Mouse (Mus musculus) CH12.LX (cell line): ENCODE measurements around the gene Trpc4ap. TPM values are rescaled to one million over a fixed set of nuclear protein-coding genes. Genes with fewer than 3 reads are reported as not detected.
A peak's percentile ranks its signal among the peaks of the same experiment; 100 is the strongest.

Source experiments
- DNase-seq: peaks from one replicate; pipeline ENCODE4 v3.0.0-alpha.2; 2013; ENCODE audit errors: extremely low read depth
- H3K27ac ChIP-seq: 2 replicates; pipeline ENCODE4 v1.5.1; 2012; ENCODE audit warnings: low read depth, mild to moderate bottlenecking, control low read depth, moderate library complexity; ENCODE audit not compliant: insufficient read depth
- H3K27me3 ChIP-seq: replicated peaks from 2 replicates; pipeline ENCODE3; 2012; ENCODE audit warnings: inconsistent platforms
- H3K36me3 ChIP-seq, 2 experiments: replicated peaks in 1 of 2; 2 replicates each; pipeline versions ENCODE3 to v1.6.1; 2012; ENCODE audit warnings: inconsistent platforms in 1 of 2, low read length in 1 of 2, mild to moderate bottlenecking in 1 of 2, mixed read lengths in 1 of 2, moderate library complexity in 1 of 2; ENCODE audit not compliant: control insufficient read depth in 1 of 2, insufficient read depth in 1 of 2
- H3K4me1 ChIP-seq, 2 experiments: 2 replicates each; pipeline ENCODE4 v1.6.1; 2012; ENCODE audit warnings: inconsistent platforms in 1 of 2, moderate library complexity in 1 of 2; ENCODE audit not compliant: insufficient read depth in 2 of 2, control insufficient read depth in 1 of 2
- H3K4me2 ChIP-seq: 2 replicates; pipeline ENCODE4 v1.6.1; 2012; ENCODE audit warnings: low read depth, mild to moderate bottlenecking, control low read depth; ENCODE audit not compliant: poor library complexity, insufficient read depth, severe bottlenecking
- H3K4me3 ChIP-seq, 3 experiments: fragments of 150-350 bp in 1 of 3; sonication (generic) in 1 of 3; replicated peaks in 1 of 3; 2 replicates each; pipeline versions ENCODE3 to v1.5.1; 2011 to 2012; ENCODE audit warnings: low read depth in 2 of 3, low read length in 2 of 3, mild to moderate bottlenecking in 2 of 3, moderate library complexity in 2 of 3, control low read depth in 1 of 3, improper control_type of control experiment in 1 of 3, inconsistent platforms in 1 of 3, mixed read lengths in 1 of 3; ENCODE audit not compliant: poor library complexity in 1 of 3
- H3K79me2 ChIP-seq: replicated peaks from 2 replicates; pipeline ENCODE4 v1.6.1; 2012; ENCODE audit warnings: mild to moderate bottlenecking, moderate library complexity; ENCODE audit not compliant: control insufficient read depth, poor library complexity, insufficient read depth, severe bottlenecking; ENCODE audit errors: extremely low read depth
- H3K9ac ChIP-seq: 2 replicates; pipeline ENCODE4 v1.6.1; 2012; ENCODE audit warnings: low read depth, mild to moderate bottlenecking, control low read depth, moderate library complexity; ENCODE audit not compliant: insufficient read depth
- H3K9me3 ChIP-seq: replicated peaks from 2 replicates; pipeline ENCODE3; 2012; ENCODE audit warnings: low read length, inconsistent platforms, mixed read lengths
- BHLHE40 ChIP-seq: IDR thresholded peaks from 2 replicates; pipeline ENCODE4 v1.6.1; 2011; ENCODE audit warnings: mild to moderate bottlenecking, low read depth, low read length, improper control_type of control experiment
- CHD1 ChIP-seq: IDR thresholded peaks from 2 replicates; pipeline ENCODE4 v1.6.1; 2012; ENCODE audit warnings: low read depth, low read length, improper control_type of control experiment, inconsistent platforms
- CHD2 ChIP-seq: IDR thresholded peaks from 2 replicates; pipeline ENCODE4 v1.6.1; 2011; ENCODE audit warnings: low read length, improper control_type of control experiment
- CTCF ChIP-seq, 2 experiments: IDR thresholded peaks in 1 of 2; conservative IDR thresholded peaks in 1 of 2; 2 replicates each; pipeline ENCODE4 v1.5.1; 2011 to 2012; ENCODE audit warnings: low read depth in 2 of 2, low read length in 2 of 2, improper control_type of control experiment in 1 of 2, inconsistent platforms in 1 of 2, mild to moderate bottlenecking in 1 of 2, moderate library complexity in 1 of 2
- E2F4 ChIP-seq: IDR thresholded peaks from 2 replicates; pipeline ENCODE4 v1.6.1; 2011; ENCODE audit warnings: low read depth, low read length, improper control_type of control experiment; ENCODE audit not compliant: insufficient replicate concordance
- ELF1 ChIP-seq: IDR thresholded peaks from 2 replicates; pipeline ENCODE4 v1.6.1; 2014; ENCODE audit warnings: low read depth, mild to moderate bottlenecking, inconsistent platforms, low read length, improper control_type of control experiment
- EP300 ChIP-seq: IDR thresholded peaks from 2 replicates; pipeline ENCODE4 v1.6.1; 2011; ENCODE audit warnings: low read length, improper control_type of control experiment
- ETS1 ChIP-seq: conservative IDR thresholded peaks from 2 replicates; pipeline ENCODE4 v1.6.1; 2012; ENCODE audit warnings: low read depth, mild to moderate bottlenecking, inconsistent platforms, low read length, improper control_type of control experiment, moderate library complexity
- GABPA ChIP-seq: IDR thresholded peaks from 2 replicates; pipeline ENCODE4 v1.6.1; 2012; ENCODE audit warnings: low read depth, low read length, improper control_type of control experiment, inconsistent platforms; ENCODE audit not compliant: insufficient replicate concordance
- IRF4 ChIP-seq: IDR thresholded peaks from 2 replicates; pipeline ENCODE4 v1.6.1; 2014; ENCODE audit warnings: low read depth, mild to moderate bottlenecking, inconsistent platforms, low read length, improper control_type of control experiment
- JUND ChIP-seq: conservative IDR thresholded peaks from 2 replicates; pipeline ENCODE4 v1.6.1; 2011; ENCODE audit warnings: low read depth, low read length, improper control_type of control experiment
- KAT2A ChIP-seq: IDR thresholded peaks from 2 replicates; pipeline ENCODE4 v1.6.1; 2012; ENCODE audit warnings: low read length, improper control_type of control experiment, inconsistent platforms; ENCODE audit not compliant: insufficient replicate concordance
- MAFK ChIP-seq: IDR thresholded peaks from 2 replicates; pipeline ENCODE4 v1.6.1; 2011; ENCODE audit warnings: low read length, improper control_type of control experiment; ENCODE audit not compliant: insufficient replicate concordance
- MAZ ChIP-seq: IDR thresholded peaks from 2 replicates; pipeline ENCODE4 v1.6.1; 2012; ENCODE audit warnings: low read depth, mild to moderate bottlenecking, inconsistent platforms, low read length, improper control_type of control experiment, moderate library complexity
- MEF2A ChIP-seq: IDR thresholded peaks from 2 replicates; pipeline ENCODE4 v1.6.1; 2014; ENCODE audit warnings: low read depth, mild to moderate bottlenecking, inconsistent platforms, low read length, improper control_type of control experiment, borderline replicate concordance
- NRF1 ChIP-seq: IDR thresholded peaks from 2 replicates; pipeline ENCODE4 v1.6.1; 2014; ENCODE audit warnings: low read depth, mild to moderate bottlenecking, inconsistent platforms, low read length, improper control_type of control experiment, moderate library complexity
- PAX5 ChIP-seq: IDR thresholded peaks from 2 replicates; pipeline ENCODE4 v1.6.1; 2012; ENCODE audit warnings: low read length, inconsistent platforms, mixed read lengths
- POLR2A ChIP-seq: IDR thresholded peaks from 2 replicates; pipeline ENCODE4 v1.6.1; 2011; ENCODE audit warnings: low read depth, mild to moderate bottlenecking, improper control_type of control experiment, low read length
- POLR2AphosphoS2 ChIP-seq: IDR thresholded peaks from 2 replicates; pipeline ENCODE4 v1.6.1; 2011; ENCODE audit warnings: low read depth, low read length, improper control_type of control experiment
- RAD21 ChIP-seq: IDR thresholded peaks from 2 replicates; pipeline ENCODE4 v1.6.1; 2011; ENCODE audit warnings: low read depth, mild to moderate bottlenecking, low read length, improper control_type of control experiment, moderate library complexity
- RCOR1 ChIP-seq: conservative IDR thresholded peaks from 2 replicates; pipeline ENCODE4 v1.6.1; 2012; ENCODE audit warnings: low read depth, mild to moderate bottlenecking, inconsistent platforms, low read length, improper control_type of control experiment
- SIN3A ChIP-seq: IDR thresholded peaks from 2 replicates; pipeline ENCODE4 v1.6.1; 2012; ENCODE audit warnings: low read length, improper control_type of control experiment, inconsistent platforms
- SMC3 ChIP-seq: IDR thresholded peaks from 2 replicates; pipeline ENCODE4 v1.6.1; 2011; ENCODE audit warnings: low read depth, low read length, improper control_type of control experiment
- TBP ChIP-seq: conservative IDR thresholded peaks from 2 replicates; pipeline ENCODE4 v1.6.1; 2011; ENCODE audit warnings: low read depth, low read length, improper control_type of control experiment
- TCF12 ChIP-seq: IDR thresholded peaks from 2 replicates; pipeline ENCODE4 v1.6.1; 2014; ENCODE audit warnings: low read depth, mild to moderate bottlenecking, inconsistent platforms, low read length, improper control_type of control experiment
- USF1 ChIP-seq: IDR thresholded peaks from 2 replicates; pipeline ENCODE4 v1.6.1; 2014; ENCODE audit warnings: low read depth, mild to moderate bottlenecking, inconsistent platforms, low read length, improper control_type of control experiment
- USF2 ChIP-seq: conservative IDR thresholded peaks from 2 replicates; pipeline ENCODE4 v1.6.1; 2011; ENCODE audit warnings: low read depth, low read length, improper control_type of control experiment
- ZKSCAN1 ChIP-seq: IDR thresholded peaks from 2 replicates; pipeline ENCODE4 v1.6.1; 2012; ENCODE audit warnings: low read depth, inconsistent platforms, low read length, improper control_type of control experiment, borderline replicate concordance
- ZMIZ1 ChIP-seq: IDR thresholded peaks from 2 replicates; pipeline ENCODE4 v1.6.1; 2012; ENCODE audit warnings: low read depth, mild to moderate bottlenecking, inconsistent platforms, low read length, improper control_type of control experiment
- ZNF384 ChIP-seq: IDR thresholded peaks from 2 replicates; pipeline ENCODE4 v1.6.1; 2012; ENCODE audit warnings: low read depth, low read length, improper control_type of control experiment, inconsistent platforms
- dilution Hi-C: fragments of 300-500 bp; cut with MboI; formaldehyde crosslinking; loops from 2 replicates; pipeline ENCODE4 v1.14.3; 2020; ENCODE audit warnings: low sequenced_read_pairs; ENCODE audit not compliant: extremely low pct_unique_long_range_greater_than_20kb, extremely low pct_ligation_motif_present
- in situ Hi-C: fragments of 300-500 bp; cut with MboI; formaldehyde crosslinking; loops from 3 replicates; pipeline ENCODE4 v1.14.3; 2019; ENCODE audit warnings: low sequenced_read_pairs, low pct_ligation_motif_present, low pct_unique_long_range_greater_than_20kb, mixed read lengths
- polyA plus RNA-seq: library from polyadenylated mRNA; unstranded; fragments of >175 nt; gene quantifications from 2 replicates; pipeline ENCODE4 v1.2.1, GENCODE M21; 2012; ENCODE audit warnings: low read depth; ENCODE audit not compliant: insufficient read length
- total RNA-seq, 2 experiments: library from RNA; depleted of rRNA; stranded (reverse); fragments of 300-350 nt in 1 of 2; fragments of >200 nt in 1 of 2; gene quantifications; 2 replicates each; pipeline ENCODE4 v1.2.3; 2012 to 2014

Gene Trpc4ap
- total and polyA plus RNA-seq, 3 experiments: 52.8 to 105 (median 55.8) TPM

- H3K27me3 ChIP-seq: no peaks in the 10 kb centered on the region
- H3K27ac ChIP-seq: no peak overlapping the region
- peaks cover 49 to 83% of the 10 kb centered on the region in 2 experiments for H3K36me3 ChIP-seq
- no peak overlapping the region for H3K9ac ChIP-seq
- no peaks in the 10 kb centered on the region for H3K4me1 ChIP-seq
- dilution Hi-C loops: no loop called here
- no peak overlapping the region for H3K4me3 ChIP-seq
- no peaks in the 10 kb centered on the region for H3K9me3 ChIP-seq
- DNase-seq: no peak
- no peaks in the 10 kb centered on the region for H3K79me2 ChIP-seq
- TF ChIP-seq PAX5 (no peak), ZMIZ1 (no peak), KAT2A (no peak), CHD1 (no peak), BHLHE40 (no peak), ZKSCAN1 (no peak), E2F4 (no peak), SIN3A (no peak), MEF2A (no peak), CTCF (conservative IDR thresholded peaks at IDR 0.05 in 1 of 2, IDR thresholded peaks at IDR 0.05 in 1 of 2; ENCODE audit: low read depth in 2 of 2, low read length in 2 of 2) (no peak), TCF12 (no peak), EP300 (no peak), SMC3 (no peak), CHD2 (no peak)
- in situ Hi-C loops: no loop called here
- H3K4me2 ChIP-seq: no peak overlapping the region
These were observed 28.2 kb downstream of the Trpc4ap start for GRCm38 (mm10) chr2:155663910-155664460.

- DNase-seq: peak; percentile 49
- no peak overlapping the region for H3K4me3 ChIP-seq
- TF ChIP-seq ETS1: no peak
- TF ChIP-seq GABPA: no peak
- TF ChIP-seq MAFK: no peak
- no peak for TF ChIP-seq RCOR1
- no peak for TF ChIP-seq PAX5
- TF ChIP-seq ELF1: no peak
- TF ChIP-seq USF2: no peak
- TF ChIP-seq POLR2AphosphoS2: no peak
- no peak for TF ChIP-seq JUND
- no peak for TF ChIP-seq E2F4
- TF ChIP-seq POLR2A: no peak
- TF ChIP-seq CTCF (conservative IDR thresholded peaks at IDR 0.05 in 1 of 2, IDR thresholded peaks at IDR 0.05 in 1 of 2; ENCODE audit: low read depth in 2 of 2, low read length in 2 of 2): peak; percentile 65 to 77
- no peak for TF ChIP-seq CHD1
- peak; percentile 24 for TF ChIP-seq RAD21
- no peak for TF ChIP-seq EP300
- no peak for TF ChIP-seq NRF1
- no peak for TF ChIP-seq BHLHE40
- TF ChIP-seq ZMIZ1: no peak
- no peak for TF ChIP-seq USF1
- TF ChIP-seq TBP: no peak
- TF ChIP-seq CHD2: no peak
- TF ChIP-seq SMC3: peak; percentile 68
- TF ChIP-seq SIN3A: no peak
- TF ChIP-seq IRF4: peak; percentile 16; the same call in 1 of the 2 replicates
- no peak for TF ChIP-seq MEF2A
- TF ChIP-seq ZKSCAN1: no peak
- TF ChIP-seq ZNF384: no peak
- TF ChIP-seq MAZ: no peak
- TF ChIP-seq, all 38 proteins: peak for 4
- H3K4me1 ChIP-seq: no peaks in the 10 kb centered on the region
- dilution Hi-C loops (no loop called here), in situ Hi-C loops (no loop called here)
- H3K36me3 ChIP-seq: peaks cover 53 to 85% of the 10 kb centered on the region in 2 experiments
- H3K27ac ChIP-seq: no peak overlapping the region
- H3K27me3 ChIP-seq: no peaks in the 10 kb centered on the region
- no peak overlapping the region for H3K4me2 ChIP-seq
- H3K9me3 ChIP-seq: no peaks in the 10 kb centered on the region
- no peak overlapping the region for H3K9ac ChIP-seq
- no peaks in the 10 kb centered on the region for H3K79me2 ChIP-seq
These were observed 29.1 kb downstream of the Trpc4ap start for GRCm38 (mm10) chr2:155663097-155663496.
